Mouse (Mus musculus) adrenal gland, postnatal 14 days (tissue): ENCODE measurements around the gene Olfr837. TPM values are rescaled to one million over a fixed set of nuclear protein-coding genes. Genes with fewer than 3 reads are reported as not detected.
"Not testable (repeated sequence)": the region's sequence is repeated elsewhere in the genome, so short reads cannot be mapped to it uniquely, and the experiment has no call there.

Experiments used
- DNase-seq: peaks from one replicate; pipeline ENCODE4 v3.0.0; 2021; ENCODE audit warnings: mixed read lengths
- long read RNA-seq, 2 experiments: library from polyadenylated mRNA; stranded (forward); transcript quantifications; one replicate each; pipeline ENCODE4 v2.0.0; 2021
- total RNA-seq: library from RNA; stranded (reverse); gene quantifications from 2 replicates; pipeline ENCODE4 v1.2.3, GENCODE M21; 2021

Olfr837 gene
- total RNA-seq = not detected in 2 replicates
- long read RNA-seq, experiment 1 = 0 reads
- long read RNA-seq, experiment 2 = 0 reads

GRCm38 (mm10) chr9:19136017-19136416 is at the start of gene Olfr837:
Gene Olfr837, plus strand, starts transcription at chr9:19136317.
- DNase-seq = no peak

GRCm38 (mm10) chr9:19092889-19093753 is 43.0 kb upstream of the Olfr837 start:
- DNase-seq = not testable (repeated sequence)

GRCm38 (mm10) chr9:19097286-19097685 is 38.8 kb upstream of the Olfr837 start:
- DNase-seq = no peak

- DNase-seq = no peak
Observed at GRCm38 (mm10) chr9:19120082-19120481, 16.0 kb upstream of the Olfr837 start, which contains the start of gene Olfr836. Gene Olfr836, plus strand, starts transcription at chr9:19120382.

- DNase-seq = no peak
Observed at GRCm38 (mm10) chr9:19177212-19177611, 41.1 kb downstream of the Olfr837 start, which contains the start of gene Olfr839-ps1. Gene Olfr839-ps1, minus strand, starts transcription at chr9:19177312.

Other genes with a start within 250 kb of the Olfr837 start
- not detected in 2 replicates for gene Olfr832, start 199.2 kb upstream of the Olfr837 start, total RNA-seq
- gene Olfr834, start 148.3 kb upstream of the Olfr837 start, total RNA-seq = not detected in 2 replicates
- not detected in 2 replicates for gene Olfr835, start 103.6 kb upstream of the Olfr837 start, total RNA-seq
- gene Olfr836, start 15.9 kb upstream of the Olfr837 start, total RNA-seq = not detected in 2 replicates
- gene Olfr839-ps1, start 41.0 kb downstream of the Olfr837 start, total RNA-seq = not detected in 2 replicates
- gene Olfr843, start 115.7 kb downstream of the Olfr837 start, total RNA-seq = not detected in 2 replicates
- gene Olfr844, start 180.0 kb downstream of the Olfr837 start, total RNA-seq = not detected in 2 replicates
- gene Olfr845, start 200.1 kb downstream of the Olfr837 start, total RNA-seq = not detected in 2 replicates
- gene Olfr846, start 227.7 kb downstream of the Olfr837 start, total RNA-seq = not detected in 2 replicates
- gene Olfr847, start 242.4 kb downstream of the Olfr837 start, total RNA-seq = not detected in 2 replicates